Mouse (Mus musculus) spleen, adult 2 months (tissue): Measurements from ENCODE around the gene Luc7l3. TPM values are rescaled to one million over a fixed set of nuclear protein-coding genes. Genes with fewer than 3 reads are reported as not detected.

Experiments
- DNase-seq, 2 experiments: peaks; one replicate each; pipeline versions ENCODE4 v3.0.0 to v3.0.0-alpha.2; 2012 to 2021; ENCODE audit warnings: low spot score in 2 of 2, low read depth in 1 of 2
- H3K27ac ChIP-seq: fragments of 200-500 bp; 2 replicates; pipeline ENCODE4 v1.5.1; 2012; ENCODE audit warnings: low read length, inconsistent platforms; ENCODE audit not compliant: insufficient read depth
- H3K27me3 ChIP-seq: fragments of 200-500 bp; 2 replicates; pipeline ENCODE4 v1.6.1; 2012; ENCODE audit warnings: mild to moderate bottlenecking, moderate library complexity, low read length, inconsistent platforms; ENCODE audit not compliant: control insufficient read depth, insufficient read depth
- H3K36me3 ChIP-seq: fragments of 200-500 bp; 2 replicates; pipeline ENCODE4 v1.6.1; 2012; ENCODE audit warnings: mild to moderate bottlenecking, low read length, inconsistent platforms; ENCODE audit not compliant: control insufficient read depth, insufficient read depth
- H3K4me1 ChIP-seq: fragments of 200-500 bp; 2 replicates; pipeline ENCODE4 v1.6.1; 2011; ENCODE audit warnings: inconsistent platforms; ENCODE audit not compliant: control insufficient read depth, insufficient read depth, insufficient read length
- H3K4me3 ChIP-seq: fragments of 200-500 bp; 2 replicates; pipeline ENCODE4 v1.5.1; 2011; ENCODE audit warnings: mild to moderate bottlenecking, inconsistent platforms; ENCODE audit not compliant: insufficient read depth, insufficient read length; ENCODE audit errors: extremely low read depth
- CTCF ChIP-seq: fragments of 200-500 bp; IDR thresholded peaks from 2 replicates; pipeline ENCODE4 v1.5.1; 2011; ENCODE audit warnings: mild to moderate bottlenecking, inconsistent platforms; ENCODE audit not compliant: insufficient read depth, insufficient read length, insufficient replicate concordance; ENCODE audit errors: extremely low read depth
- POLR2A ChIP-seq: fragments of 200-500 bp; IDR thresholded peaks from 2 replicates; pipeline ENCODE4 v1.6.1; 2011; ENCODE audit warnings: low read depth, low read length, inconsistent platforms
- WGBS: fragments of 180-500 bp; shearing (Covaris S2); methylation state at CpG from one replicate; pipeline ENCODE4 v1.1.7; 2018; 5-methylcytosine and 5-hydroxymethylcytosine counted together
- polyA plus RNA-seq: library from polyadenylated mRNA; depleted of rRNA; stranded (reverse); fragments of >200 nt; gene quantifications from 2 replicates; pipeline ENCODE4 v1.2.3, GENCODE M21; 2012; rRNA removed

Luc7l3 gene
- polyA plus RNA-seq: 6.6 and 7.3 TPM in 2 replicates

GRCm38 (mm10) chr11:94321931-94322400 is at the start of gene Luc7l3:
Gene Luc7l3 (minus strand): TSS chr11:94321988.
- WGBS: under 1% methylated on average over 36 of the region's 36 CpGs
- H3K27me3 ChIP-seq: no peaks in the 10 kb centered on the region
- DNase-seq: peak; percentile 87 to 95
- H3K36me3 ChIP-seq: no peaks in the 10 kb centered on the region
- H3K4me3 ChIP-seq: peak within 1 kb of the TSS; percentile 77
- TF ChIP-seq POLR2A (peak; percentile 82), CTCF (no peak)
- peaks cover 2% of the 10 kb centered on the region; the same call in 1 of the 2 replicates for H3K4me1 ChIP-seq
- peak within 1 kb of the TSS; percentile 91 for H3K27ac ChIP-seq

GRCm38 (mm10) chr11:94370809-94371208 is 49.0 kb upstream of the Luc7l3 start:
- WGBS: 3% methylated on average over 5 of the region's 5 CpGs
- no peak overlapping the region for H3K27ac ChIP-seq
- H3K27me3 ChIP-seq: no peaks in the 10 kb centered on the region
- H3K4me1 ChIP-seq: no peaks in the 10 kb centered on the region; the same call in 1 of the 2 replicates
- H3K4me3 ChIP-seq: no peak overlapping the region
- TF ChIP-seq CTCF (no peak), POLR2A (no peak)
- no peak for DNase-seq
- no peaks in the 10 kb centered on the region for H3K36me3 ChIP-seq

DNA sequence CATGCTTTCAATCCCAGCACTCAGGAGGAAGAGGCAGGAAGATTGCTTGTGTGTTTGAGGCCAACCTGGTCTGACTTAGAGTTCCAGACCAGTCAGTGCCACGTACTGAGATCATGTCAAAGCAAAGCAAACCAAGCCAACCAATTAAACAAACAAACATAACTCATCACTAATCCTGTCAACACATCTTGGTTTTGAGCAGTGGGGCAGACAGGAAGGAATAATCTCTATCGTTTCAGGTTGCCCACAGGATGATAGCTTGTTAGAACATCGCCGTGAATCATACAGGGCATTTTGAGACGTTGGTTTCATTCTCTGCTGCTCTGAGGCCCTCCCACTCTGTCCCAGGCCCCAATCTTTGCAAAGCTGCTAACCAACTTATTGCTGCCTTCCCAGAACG is 48.2 kb upstream of the Luc7l3 start:
- H3K4me3 ChIP-seq: no peak overlapping the region
- no peak overlapping the region for H3K27ac ChIP-seq

GRCm38 (mm10) chr11:94365340-94365739 is 43.6 kb upstream of the Luc7l3 start:
- H3K27me3 ChIP-seq: no peaks in the 10 kb centered on the region
- 84% methylated on average over 3 of the region's 3 CpGs for WGBS
- DNase-seq: no peak

More for the DNA sequence above, 48.2 kb upstream of the Luc7l3 start:
- no peaks in the 10 kb centered on the region for H3K27me3 ChIP-seq
- no peaks in the 10 kb centered on the region for H3K36me3 ChIP-seq
- 60% methylated on average over 6 of the region's 6 CpGs for WGBS
- TF ChIP-seq POLR2A (no peak), CTCF (no peak)
- DNase-seq: no peak
- H3K4me1 ChIP-seq: no peaks in the 10 kb centered on the region; the same call in 1 of the 2 replicates

GRCm38 (mm10) chr11:94363690-94364089 is 41.9 kb upstream of the Luc7l3 start:
- Histone ChIP-seq H3K36me3 (no peaks in the 10 kb centered on the region), H3K27me3 (no peaks in the 10 kb centered on the region), H3K4me1 (no peaks in the 10 kb centered on the region), H3K27ac (no peak overlapping the region), H3K4me3 (no peak overlapping the region)
- WGBS: 78% methylated on average over 7 of the region's 7 CpGs
- TF ChIP-seq POLR2A (no peak), CTCF (no peak)
- DNase-seq: no peak

More at GRCm38 (mm10) chr11:94365340-94365739, 43.6 kb upstream of the Luc7l3 start:
- H3K27ac ChIP-seq: no peak overlapping the region
- no peaks in the 10 kb centered on the region for H3K36me3 ChIP-seq
- no peaks in the 10 kb centered on the region for H3K4me1 ChIP-seq
- no peak overlapping the region for H3K4me3 ChIP-seq
- no peak for TF ChIP-seq POLR2A
- no peak for TF ChIP-seq CTCF

GRCm38 (mm10) chr11:94362101-94362500 is 40.3 kb upstream of the Luc7l3 start:
- H3K36me3 ChIP-seq: no peaks in the 10 kb centered on the region
- TF ChIP-seq POLR2A (no peak), CTCF (no peak)
- no peak for DNase-seq
- WGBS: 95% methylated on average over 5 of the region's 5 CpGs
- no peaks in the 10 kb centered on the region for H3K27me3 ChIP-seq
- no peak overlapping the region for H3K4me3 ChIP-seq
- no peaks in the 10 kb centered on the region for H3K4me1 ChIP-seq
- H3K27ac ChIP-seq: no peak overlapping the region

- TF ChIP-seq POLR2A (no peak), CTCF (no peak)
- H3K4me3 ChIP-seq: no peak overlapping the region
- 92% methylated on average over 14 of the region's 14 CpGs for WGBS
Measured at GRCm38 (mm10) chr11:94361166-94361870, 39.5 kb upstream of the Luc7l3 start.

More at GRCm38 (mm10) chr11:94361166-94361870, 39.5 kb upstream of the Luc7l3 start:
- no peaks in the 10 kb centered on the region for H3K36me3 ChIP-seq
- H3K4me1 ChIP-seq: no peaks in the 10 kb centered on the region
- H3K27ac ChIP-seq: no peak overlapping the region
- DNase-seq: no peak
- H3K27me3 ChIP-seq: no peaks in the 10 kb centered on the region
